Mouse (Mus musculus) brain, embryonic 14.5 days (tissue): ENCODE data around the gene Pid1.

ENCODE experiments used
- CTCF ChIP-seq: fragments of 200-500 bp; IDR thresholded peaks from 2 replicates; pipeline ENCODE4 v1.5.1; 2012; ENCODE audit warnings: inconsistent platforms, mild to moderate bottlenecking, moderate library complexity, borderline replicate concordance; ENCODE audit not compliant: insufficient read depth, insufficient read length; ENCODE audit errors: extremely low read depth
- POLR2A ChIP-seq: fragments of 200-500 bp; IDR thresholded peaks from 2 replicates; pipeline ENCODE4 v1.6.1; 2012; ENCODE audit warnings: mild to moderate bottlenecking, inconsistent platforms, borderline replicate concordance; ENCODE audit not compliant: poor library complexity, insufficient read depth, insufficient read length, severe bottlenecking; ENCODE audit errors: extremely low read depth

DNA sequence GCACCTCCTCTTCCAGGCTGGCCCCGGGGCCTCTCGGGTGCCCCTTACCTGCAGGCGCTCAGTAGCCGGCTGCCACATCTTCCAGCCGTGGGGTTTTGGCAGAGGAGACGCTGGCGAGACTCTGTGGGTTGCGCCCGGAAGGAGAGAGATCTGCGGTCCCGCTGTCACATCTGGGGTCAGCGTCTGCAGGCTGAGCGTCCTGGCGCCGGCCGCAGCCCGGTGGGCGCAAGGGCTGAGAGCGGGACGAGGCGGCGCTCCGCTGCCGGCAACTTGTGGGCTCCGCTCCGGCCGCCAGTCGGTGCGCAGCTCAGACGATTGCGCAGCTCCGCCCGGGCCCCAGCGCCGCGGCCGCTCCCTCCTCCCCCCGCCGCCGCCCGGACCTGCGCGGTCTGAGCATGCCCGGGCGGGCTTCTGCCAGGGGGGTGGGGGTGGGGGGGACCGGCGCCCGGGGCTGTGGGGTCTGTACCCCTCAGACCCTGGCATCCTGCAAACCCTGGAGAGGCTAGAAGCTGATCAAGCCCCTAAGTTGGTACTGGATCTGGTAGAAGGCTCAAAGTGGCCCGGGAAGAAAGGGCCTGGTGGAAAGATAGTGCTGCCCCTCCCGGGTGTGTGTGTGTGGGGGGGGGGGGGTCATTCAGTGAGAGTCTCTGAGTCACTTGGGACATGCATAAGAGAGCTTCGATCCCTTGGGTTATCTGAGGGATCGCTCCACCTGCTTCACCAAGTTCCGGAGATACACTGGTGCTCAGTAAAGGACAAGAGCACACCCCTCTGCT, 79.5 kb downstream of the Pid1 start:
- TF ChIP-seq CTCF = no peak
- TF ChIP-seq POLR2A = peak; percentile 48; the same call in 1 of the 2 replicates
